Mouse (Mus musculus) heart, adult 9 months (tissue): ENCODE results near the gene Mob1a.
A peak's percentile ranks its signal among the peaks of the same experiment; 100 is the strongest.
"Not testable (repeated sequence)": the region's sequence is repeated elsewhere in the genome, so short reads cannot be mapped to it uniquely, and the experiment has no call there.

Experiments used
- DNase-seq, 2 experiments: peaks; one replicate each; pipeline ENCODE4 v3.0.0; 2022; ENCODE audit warnings: low spot score in 2 of 2

Mob1a gene

GRCm38 (mm10) chr6:83342957-83343356, 17.1 kb downstream of the Mob1a start:
- DNase-seq = no peak

- not testable (repeated sequence) for DNase-seq
Measured at GRCm38 (mm10) chr6:83345285-83345684, 19.5 kb downstream of the Mob1a start.

GRCm38 (mm10) chr6:83347916-83348315, 22.1 kb downstream of the Mob1a start:
- DNase-seq = no peak

GRCm38 (mm10) chr6:83348873-83349272, 23.1 kb downstream of the Mob1a start, which contains the start of gene Bola3:
TSS of gene Bola3 (plus strand) at chr6:83349147.
- DNase-seq = no peak

GRCm38 (mm10) chr6:83349274-83349958, 23.6 kb downstream of the Mob1a start:
- peak; percentile 83 to 85 for DNase-seq

DNA sequence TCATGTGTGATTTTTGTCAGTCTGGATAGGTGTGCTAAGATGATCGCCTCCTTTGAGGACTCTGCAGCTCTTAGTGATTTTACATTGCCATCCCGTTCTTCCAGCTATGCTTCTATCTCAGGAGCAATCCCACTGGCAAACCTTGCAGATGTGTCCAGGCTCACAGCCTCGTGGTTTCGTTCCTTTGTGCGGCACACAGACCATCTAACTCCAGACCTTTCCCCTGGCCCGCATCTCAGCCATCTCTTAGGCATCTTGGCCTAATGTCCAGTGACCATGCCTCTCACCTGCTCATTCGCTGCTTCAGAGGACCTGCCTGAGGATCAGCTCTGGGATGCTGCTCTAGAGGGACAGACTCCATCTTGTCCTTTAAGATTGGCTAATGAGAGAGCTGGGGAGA, 24.4 kb downstream of the Mob1a start:
- DNase-seq = no peak

- no peak for DNase-seq
Measured at GRCm38 (mm10) chr6:83350851-83351405, 25.1 kb downstream of the Mob1a start.

DNA sequence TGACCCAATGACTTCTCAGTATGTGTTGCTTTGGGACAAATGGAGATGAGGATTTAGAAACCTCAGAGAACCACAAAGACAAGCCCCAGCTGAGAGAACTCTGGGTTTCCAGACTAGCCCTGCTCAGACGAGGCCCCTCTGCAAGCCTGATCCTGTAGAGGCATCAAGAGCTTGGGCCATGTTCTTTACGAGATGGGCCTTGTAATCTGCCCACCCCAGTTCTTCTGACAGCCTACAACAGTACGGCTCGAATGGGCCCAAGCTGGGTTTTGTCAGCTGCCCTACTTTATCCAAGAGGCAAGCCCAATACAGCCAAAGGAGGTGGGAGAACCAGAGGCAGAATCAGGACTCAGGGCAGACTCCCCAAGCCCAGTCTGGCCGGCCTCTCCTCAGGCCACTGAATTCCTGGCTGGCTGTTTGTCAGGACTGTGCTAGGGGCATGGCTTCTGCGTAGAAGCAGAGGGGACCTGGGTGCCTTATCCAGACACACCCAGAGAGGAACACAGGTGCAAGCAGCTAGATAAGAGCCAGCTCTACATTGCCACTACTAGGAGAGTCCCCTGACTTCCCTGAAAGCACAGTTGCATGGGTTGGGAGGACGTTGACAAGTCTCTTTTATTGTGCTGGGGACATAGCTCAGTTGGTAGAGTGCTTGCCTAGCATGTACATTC, 25.8 kb downstream of the Mob1a start:
- DNase-seq = no peak

- no peak for DNase-seq
Measured at GRCm38 (mm10) chr6:83352666-83353410, 27.0 kb downstream of the Mob1a start.

- DNase-seq = no peak
Measured at GRCm38 (mm10) chr6:83354856-83355781, 29.3 kb downstream of the Mob1a start.

DNA sequence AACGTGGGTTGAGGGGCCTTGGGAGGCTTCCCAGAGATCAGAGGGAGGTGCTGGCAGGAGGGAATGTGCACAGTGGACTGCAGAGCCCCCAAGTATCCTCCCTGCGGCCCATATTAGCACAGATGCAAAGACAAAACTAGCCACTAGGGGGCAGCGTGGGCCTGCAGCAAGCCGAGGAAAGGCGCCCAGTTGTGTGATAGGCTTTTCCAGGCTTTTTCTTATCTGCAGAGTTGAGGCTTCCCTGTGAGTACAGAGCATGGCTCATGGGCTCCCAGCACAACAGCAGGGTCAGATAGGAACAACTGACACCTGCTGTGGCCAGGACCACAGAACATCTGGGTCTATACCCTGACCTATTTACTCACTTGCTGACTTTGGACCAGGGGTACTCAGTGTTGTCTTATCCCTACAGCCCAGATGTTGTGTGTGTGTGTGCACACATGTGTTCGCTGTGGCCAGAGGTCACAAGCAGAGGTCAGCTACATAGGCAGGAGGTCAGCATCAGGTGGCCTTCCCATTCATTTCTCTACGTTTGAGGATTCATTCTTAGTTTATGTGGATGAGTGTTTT, 30.8 kb downstream of the Mob1a start:
- peak; percentile 58 to 67 for DNase-seq

DNA sequence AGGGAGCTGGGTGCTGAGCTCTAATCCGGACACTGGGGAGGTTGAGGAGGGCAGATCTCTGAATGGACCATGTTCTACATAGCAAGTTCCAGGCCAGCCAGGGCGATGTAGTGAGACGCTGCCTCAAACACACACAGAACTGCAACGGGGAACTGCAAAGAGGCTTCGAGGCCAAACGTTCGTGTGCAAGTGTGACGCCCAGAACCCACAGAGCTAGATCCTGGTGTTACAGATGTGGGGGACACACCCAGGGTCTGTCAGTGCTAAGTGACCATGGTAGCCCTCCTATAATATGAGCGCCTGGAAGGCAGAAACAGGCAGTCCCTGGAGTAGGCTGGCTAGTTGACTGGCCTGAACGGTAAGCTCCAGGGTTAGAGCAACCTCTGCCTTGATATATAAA, 31.6 kb downstream of the Mob1a start:
- DNase-seq = no peak

DNA sequence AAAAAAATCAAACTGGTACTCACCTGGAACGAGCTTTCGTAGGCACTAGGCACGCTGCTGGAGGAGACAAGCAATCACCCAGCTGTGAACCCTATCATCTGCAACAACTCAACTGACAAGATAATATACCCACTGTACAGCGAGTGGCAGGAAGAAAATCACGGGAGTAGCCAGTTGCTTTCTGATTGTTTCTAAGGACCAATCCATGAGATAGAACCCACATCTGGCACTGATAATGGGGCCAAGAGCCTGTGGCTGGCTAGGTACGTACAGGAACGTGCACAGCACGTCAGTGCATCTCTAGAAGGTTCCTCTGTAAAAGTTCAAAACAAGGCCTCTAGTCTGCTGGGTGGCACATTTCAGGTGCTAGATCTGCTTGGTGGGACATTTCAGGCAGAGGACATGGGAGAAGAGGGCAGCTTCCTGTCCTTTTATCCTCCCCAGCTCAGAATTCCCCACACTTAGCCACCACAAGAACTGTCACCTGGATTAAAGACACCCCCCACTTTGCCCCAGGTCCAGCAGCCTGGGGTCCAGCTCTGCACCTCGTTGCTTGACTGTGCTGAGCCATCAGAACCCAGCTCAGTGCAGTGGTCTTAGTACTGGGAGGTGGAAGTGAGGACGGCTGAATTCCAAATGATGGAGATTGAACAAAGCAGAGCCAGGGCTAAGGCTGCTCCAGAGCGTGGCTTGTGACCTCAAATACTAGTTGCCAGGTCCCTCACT, 35.9 kb downstream of the Mob1a start:
- DNase-seq = no peak

DNA sequence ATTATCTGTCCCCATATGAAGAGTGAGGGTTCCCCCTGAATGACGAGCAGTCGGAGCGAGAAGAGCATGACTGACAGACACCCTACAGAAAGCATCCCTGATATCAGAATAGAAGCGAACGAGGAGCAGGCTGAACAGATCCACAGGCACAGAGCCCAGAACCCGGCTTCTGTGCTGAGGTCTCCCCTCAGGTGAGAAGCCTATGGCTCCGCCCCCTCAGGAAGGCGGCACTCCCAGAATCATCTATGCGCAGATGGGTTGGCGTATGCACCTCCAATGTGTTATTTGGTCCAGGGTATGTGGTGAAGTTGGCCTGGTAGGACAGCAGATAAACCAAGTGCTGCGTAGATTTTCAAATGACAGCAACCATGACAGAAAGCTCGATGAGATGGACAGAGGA, 37.3 kb downstream of the Mob1a start:
- DNase-seq = no peak

DNA sequence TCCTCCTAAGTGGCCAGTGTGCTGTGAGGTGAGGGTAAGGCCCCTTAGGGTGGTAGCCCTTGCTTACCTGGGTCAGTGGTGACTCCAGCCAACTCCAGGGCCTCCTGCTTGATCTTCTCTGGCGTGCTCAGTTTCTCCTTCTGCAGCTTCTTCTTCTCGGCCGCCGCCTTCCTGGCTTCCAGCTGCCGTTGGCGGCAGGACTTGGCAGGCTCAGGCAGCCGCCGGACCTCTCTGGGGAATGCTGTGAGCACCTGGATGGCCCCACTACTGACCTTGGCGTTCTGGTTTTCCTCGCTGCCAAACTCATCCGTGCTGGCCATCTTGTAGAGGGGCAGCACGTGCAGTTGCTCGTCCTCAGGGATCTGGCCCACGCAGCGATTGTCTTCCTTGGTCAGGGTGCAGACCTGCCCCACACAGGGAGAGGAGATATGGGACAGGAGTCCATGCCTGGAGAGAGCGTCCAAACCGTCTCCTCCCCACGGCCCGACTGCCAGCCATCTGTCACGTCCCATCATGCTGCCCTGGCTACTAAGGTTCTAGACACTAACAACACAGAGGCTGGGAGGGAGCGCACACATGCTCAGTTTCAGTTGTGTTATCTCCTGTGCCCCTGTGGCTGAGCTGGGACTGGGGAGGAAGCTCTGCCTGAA, 44.6 kb downstream of the Mob1a start:
- DNase-seq = no peak

GRCm38 (mm10) chr6:83371350-83371749, 45.5 kb downstream of the Mob1a start:
- no peak for DNase-seq

GRCm38 (mm10) chr6:83373704-83374300, 48.0 kb downstream of the Mob1a start:
- peak in 1 of 2 experiments; percentile 21 for DNase-seq

DNA sequence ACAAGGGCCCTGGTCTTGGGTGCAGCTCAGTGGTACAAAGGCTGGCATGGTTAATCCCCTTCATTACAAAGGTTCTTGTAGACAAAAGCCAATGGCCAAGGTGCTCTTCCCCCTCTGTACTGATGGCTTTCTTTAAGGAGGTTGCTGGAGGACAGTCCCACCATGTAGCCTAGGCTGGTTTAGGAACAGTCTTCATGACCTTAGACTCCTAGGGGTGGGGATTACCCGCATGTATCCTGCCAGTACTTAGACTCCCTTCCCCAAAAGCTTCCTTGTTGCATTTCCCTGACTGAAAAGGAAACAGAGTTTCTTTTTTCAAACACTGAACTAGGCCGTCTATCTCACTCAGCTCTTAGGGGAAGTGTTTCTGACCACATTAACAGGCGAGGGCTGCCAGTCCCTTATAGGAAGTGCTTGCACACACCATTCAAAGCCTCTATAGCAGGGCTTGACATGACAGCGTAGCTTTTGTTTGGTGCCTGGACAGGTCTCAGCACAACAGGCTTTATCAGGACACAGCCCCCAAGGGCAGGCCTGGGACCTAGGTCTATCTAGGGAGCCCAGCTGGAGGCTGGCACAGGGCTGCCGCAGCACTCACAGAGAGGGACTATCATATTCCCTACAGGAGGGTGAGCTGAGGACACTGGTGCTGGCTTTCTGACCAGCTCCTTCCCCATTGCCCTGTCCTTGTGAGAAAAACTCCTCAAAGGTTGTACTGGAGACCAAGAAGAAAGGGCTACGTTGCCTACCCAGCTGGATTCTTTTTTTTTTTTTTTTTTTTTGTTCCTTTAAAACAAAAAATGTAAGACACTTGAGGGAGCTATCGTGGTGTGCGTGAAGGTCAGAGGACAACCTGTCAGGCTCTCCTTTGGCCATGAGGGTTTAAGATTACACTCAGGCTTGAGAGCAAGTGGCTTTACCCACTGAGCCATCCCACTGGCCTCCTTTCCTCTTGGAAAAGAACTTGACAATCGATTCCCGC, 56.0 kb downstream of the Mob1a start:
- DNase-seq = peak; percentile 61 to 70
